Mouse (Mus musculus): ENCODE measurements around the gene Map3k20.

DNA sequence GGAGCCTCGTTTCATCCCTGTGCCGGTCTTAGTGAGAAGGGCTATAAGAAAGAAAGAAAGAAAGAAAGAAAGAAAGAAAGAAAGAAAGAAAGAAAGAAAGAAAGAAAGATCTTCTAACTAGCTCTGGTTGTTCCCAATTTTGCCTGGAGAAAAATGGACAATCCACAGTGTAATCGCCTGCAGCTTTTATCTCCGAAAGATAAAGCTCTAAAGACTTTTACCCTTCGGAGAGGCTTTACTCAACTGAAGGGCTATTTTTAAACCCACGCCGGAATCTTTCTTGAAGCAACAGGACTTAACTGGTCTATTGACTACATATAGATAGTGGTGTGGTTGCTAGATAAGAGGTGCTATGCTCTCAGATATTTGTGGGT is 190.0 kb downstream of the Map3k20 start:
- no peak for TF ChIP-seq CTCF (IDR thresholded peaks at IDR 0.05; ENCODE audit: low read depth)
- TF ChIP-seq EP300 (IDR thresholded peaks at IDR 0.05; ENCODE audit: low read depth) = no peak

All from liver, embryonic 14.5 days (tissue).